Mouse (Mus musculus) MEL (cell line): ENCODE data around the gene Akr1c13. TPM values are rescaled to one million over a fixed set of nuclear protein-coding genes. Genes with fewer than 3 reads are reported as not detected.

Experiments used
- DNase-seq: peaks from one replicate; pipeline ENCODE4 v3.0.0; 2011; ENCODE audit warnings: low read depth, low spot score
- H3K27ac ChIP-seq: 2 replicates; pipeline ENCODE4 v1.5.1; 2012; ENCODE audit warnings: low read depth, mild to moderate bottlenecking, control low read depth, low read length, moderate library complexity; ENCODE audit not compliant: control insufficient read depth
- H3K27me3 ChIP-seq, 2 experiments: fragments of 150-350 bp in 1 of 2; sonication (generic) in 1 of 2; 2 replicates each; pipeline ENCODE4 v1.6.1; 2012; ENCODE audit warnings: low read length in 2 of 2, mild to moderate bottlenecking in 2 of 2, improper control_type of control experiment in 1 of 2, moderate library complexity in 1 of 2; ENCODE audit not compliant: insufficient read depth in 2 of 2, control insufficient read depth in 1 of 2
- H3K36me3 ChIP-seq, 2 experiments: 2 replicates each; pipeline ENCODE4 v1.6.1; 2012 to 2014; ENCODE audit warnings: low read length in 2 of 2, improper control_type of control experiment in 1 of 2, inconsistent platforms in 1 of 2, mild to moderate bottlenecking in 1 of 2; ENCODE audit not compliant: insufficient read depth in 2 of 2, control insufficient read depth in 1 of 2
- H3K4me1 ChIP-seq, 2 experiments: fragments of 150-350 bp in 1 of 2; sonication (generic) in 1 of 2; 2 replicates each; pipeline ENCODE4 v1.6.1; 2012; ENCODE audit warnings: low read length in 2 of 2, improper control_type of control experiment in 1 of 2, mild to moderate bottlenecking in 1 of 2; ENCODE audit not compliant: insufficient read depth in 2 of 2, control insufficient read depth in 1 of 2
- H3K4me3 ChIP-seq, 2 experiments: fragments of 150-350 bp in 1 of 2; sonication (generic) in 1 of 2; 2 replicates each; pipeline ENCODE4 v1.5.1; 2012; ENCODE audit warnings: low read depth in 2 of 2, low read length in 2 of 2, mild to moderate bottlenecking in 2 of 2, moderate library complexity in 2 of 2, control low read depth in 1 of 2, improper control_type of control experiment in 1 of 2; ENCODE audit not compliant: control insufficient read depth in 1 of 2, insufficient read depth in 1 of 2
- H3K79me2 ChIP-seq: 2 replicates; pipeline ENCODE4 v1.6.1; 2012; ENCODE audit warnings: mild to moderate bottlenecking, low read length, moderate library complexity; ENCODE audit not compliant: control insufficient read depth, poor library complexity, insufficient read depth
- H3K9ac ChIP-seq: 2 replicates; pipeline ENCODE4 v1.6.1; 2012; ENCODE audit warnings: low read depth, mild to moderate bottlenecking, control low read depth, low read length, moderate library complexity; ENCODE audit not compliant: control insufficient read depth, poor library complexity, severe bottlenecking
- H3K9me3 ChIP-seq: fragments of 150-350 bp; sonication (generic); replicated peaks from 2 replicates; pipeline ENCODE4 v1.6.1; 2012; ENCODE audit warnings: mild to moderate bottlenecking, low read length, improper control_type of control experiment, moderate library complexity; ENCODE audit not compliant: insufficient read depth
- CHD1 ChIP-seq: IDR thresholded peaks from 2 replicates; pipeline ENCODE4 v1.6.1; 2012; ENCODE audit warnings: low read depth, mild to moderate bottlenecking, inconsistent platforms, low read length, improper control_type of control experiment
- E2F4 ChIP-seq: IDR thresholded peaks from 2 replicates; pipeline ENCODE4 v1.6.1; 2011; ENCODE audit warnings: low read depth, low read length, improper control_type of control experiment, borderline replicate concordance
- ELF1 ChIP-seq: IDR thresholded peaks from 2 replicates; pipeline ENCODE4 v1.6.1; 2014; ENCODE audit warnings: low read depth, mild to moderate bottlenecking, inconsistent platforms, low read length, improper control_type of control experiment, moderate library complexity
- EP300 ChIP-seq, 2 experiments: IDR thresholded peaks; 2 replicates each; pipeline ENCODE4 v1.6.1; 2011; ENCODE audit warnings: improper control_type of control experiment in 2 of 2, low read length in 2 of 2, low read depth in 1 of 2, mild to moderate bottlenecking in 1 of 2
- ETS1 ChIP-seq: IDR thresholded peaks from 2 replicates; pipeline ENCODE4 v1.6.1; 2012; ENCODE audit warnings: low read depth, mild to moderate bottlenecking, inconsistent platforms, low read length, improper control_type of control experiment, moderate library complexity
- GABPA ChIP-seq: IDR thresholded peaks from 2 replicates; pipeline ENCODE4 v1.6.1; 2012; ENCODE audit warnings: low read depth, mild to moderate bottlenecking, inconsistent platforms, low read length, improper control_type of control experiment, moderate library complexity
- GATA1 ChIP-seq: IDR thresholded peaks from 2 replicates; pipeline ENCODE4 v1.6.1; 2011; ENCODE audit warnings: low read depth, low read length, improper control_type of control experiment
- HCFC1 ChIP-seq: IDR thresholded peaks from 2 replicates; pipeline ENCODE4 v1.6.1; 2012; ENCODE audit warnings: low read depth, mild to moderate bottlenecking, inconsistent platforms, low read length, improper control_type of control experiment, moderate library complexity
- JUND ChIP-seq: IDR thresholded peaks from 2 replicates; pipeline ENCODE4 v1.6.1; 2011; ENCODE audit warnings: low read depth, mild to moderate bottlenecking, improper control_type of control experiment, low read length
- MAFK ChIP-seq: IDR thresholded peaks from 2 replicates; pipeline ENCODE4 v1.6.1; 2011; ENCODE audit warnings: low read depth, mild to moderate bottlenecking, low read length, improper control_type of control experiment, borderline replicate concordance
- MEF2A ChIP-seq: IDR thresholded peaks from 2 replicates; pipeline ENCODE4 v1.6.1; 2014; ENCODE audit warnings: low read depth, mild to moderate bottlenecking, inconsistent platforms, low read length, improper control_type of control experiment; ENCODE audit not compliant: poor library complexity, insufficient replicate concordance, severe bottlenecking; ENCODE audit errors: extremely low read depth
- NELFE ChIP-seq: IDR thresholded peaks from 2 replicates; pipeline ENCODE4 v1.6.1; 2011; ENCODE audit warnings: low read depth, low read length, improper control_type of control experiment
- POLR2AphosphoS5 ChIP-seq: IDR thresholded peaks from 2 replicates; pipeline ENCODE4 v1.6.1; 2012; ENCODE audit warnings: low read depth, borderline replicate concordance, mild to moderate bottlenecking, inconsistent platforms, low read length, moderate library complexity, mixed read lengths
- RAD21 ChIP-seq: IDR thresholded peaks from 2 replicates; pipeline ENCODE4 v1.6.1; 2011; ENCODE audit warnings: mild to moderate bottlenecking, low read depth, low read length, improper control_type of control experiment
- SMC3 ChIP-seq: IDR thresholded peaks from 2 replicates; pipeline ENCODE4 v1.6.1; 2011; ENCODE audit warnings: low read depth, low read length, improper control_type of control experiment
- ZC3H11A ChIP-seq: IDR thresholded peaks from 2 replicates; pipeline ENCODE4 v1.6.1; 2012; ENCODE audit warnings: low read depth, mild to moderate bottlenecking, inconsistent platforms, low read length, improper control_type of control experiment
- polyA plus RNA-seq, 2 experiments: library from polyadenylated mRNA; stranded (reverse) in 1 of 2; unstranded in 1 of 2; fragments of >175 nt in 1 of 2; fragments of >200 nt in 1 of 2; gene quantifications; 2 replicates each; pipeline versions ENCODE4 v1.2.1 to v1.2.4; 2012; ENCODE audit warnings: low replicate concordance in 2 of 2, low read depth in 1 of 2; ENCODE audit not compliant: insufficient read length in 2 of 2, insufficient read depth in 1 of 2, missing spikeins in 1 of 2
- total RNA-seq: library from RNA; depleted of rRNA; stranded (reverse); fragments of 300-350 nt; gene quantifications from 2 replicates; pipeline ENCODE4 v1.2.3, GENCODE M21; 2012

Akr1c13 gene
- total and polyA plus RNA-seq, 3 experiments: 5.5 to 13.0 TPM; not detected in 1

- Histone ChIP-seq H3K4me3 (no peak overlapping the region), H3K4me1 (no peaks in the 10 kb centered on the region; a peak in 1 of 4 replicates)
Observed at GRCm38 (mm10) chr13:4192511-4192910, 1.6 kb downstream of the Akr1c13 start.

GRCm38 (mm10) chr13:4206147-4206903 is 15.4 kb downstream of the Akr1c13 start:
- TF ChIP-seq EP300 (IDR thresholded peaks at IDR 0.05; ENCODE audit: low read depth in 1 of 2, low read length in 2 of 2) (peak in 1 of 2 experiments; percentile 33; a peak in 1 of 4 replicates), NELFE (no peak)
- TF ChIP-seq, all 39 proteins: peak for 1
- DNase-seq: peak; percentile 29
- H3K9me3 ChIP-seq: no peaks in the 10 kb centered on the region
- no peaks in the 10 kb centered on the region for H3K4me1 ChIP-seq
- no peaks in the 10 kb centered on the region for H3K27me3 ChIP-seq
- no peak overlapping the region for H3K4me3 ChIP-seq
- no peaks in the 10 kb centered on the region for H3K36me3 ChIP-seq
- no peak overlapping the region for H3K27ac ChIP-seq
- no peak overlapping the region for H3K9ac ChIP-seq
- no peaks in the 10 kb centered on the region for H3K79me2 ChIP-seq

More at GRCm38 (mm10) chr13:4192511-4192910, 1.6 kb downstream of the Akr1c13 start:
- Histone ChIP-seq H3K79me2 (no peaks in the 10 kb centered on the region), H3K36me3 (peaks cover 0 to 2% of the 10 kb centered on the region in 2 experiments; a peak in 1 of 4 replicates), H3K9ac (no peak overlapping the region), H3K27me3 (no peaks in the 10 kb centered on the region), H3K9me3 (no peaks in the 10 kb centered on the region), H3K27ac (no peak overlapping the region)
- DNase-seq: no peak
- no peak for TF ChIP-seq ZC3H11A
- no peak for TF ChIP-seq JUND
- TF ChIP-seq CHD1: no peak
- no peak for TF ChIP-seq MEF2A
- TF ChIP-seq EP300 (IDR thresholded peaks at IDR 0.05; ENCODE audit: low read depth in 1 of 2, low read length in 2 of 2): no peak
- no peak for TF ChIP-seq RAD21
- no peak for TF ChIP-seq POLR2AphosphoS5
- no peak for TF ChIP-seq GATA1
- TF ChIP-seq SMC3: no peak
- TF ChIP-seq HCFC1: no peak
- TF ChIP-seq ETS1: no peak
- no peak for TF ChIP-seq ELF1
- no peak for TF ChIP-seq E2F4
- no peak for TF ChIP-seq MAFK
- TF ChIP-seq GABPA: no peak
